Mouse (Mus musculus) 3T3-L1 (cell line): Measurements from ENCODE around the gene Olfr1287.

Experiments
- DNase-seq: peaks from one replicate; pipeline ENCODE4 v3.0.0-alpha.2; 2015; ENCODE audit warnings: low read depth, low spot score

Olfr1287 gene

DNA sequence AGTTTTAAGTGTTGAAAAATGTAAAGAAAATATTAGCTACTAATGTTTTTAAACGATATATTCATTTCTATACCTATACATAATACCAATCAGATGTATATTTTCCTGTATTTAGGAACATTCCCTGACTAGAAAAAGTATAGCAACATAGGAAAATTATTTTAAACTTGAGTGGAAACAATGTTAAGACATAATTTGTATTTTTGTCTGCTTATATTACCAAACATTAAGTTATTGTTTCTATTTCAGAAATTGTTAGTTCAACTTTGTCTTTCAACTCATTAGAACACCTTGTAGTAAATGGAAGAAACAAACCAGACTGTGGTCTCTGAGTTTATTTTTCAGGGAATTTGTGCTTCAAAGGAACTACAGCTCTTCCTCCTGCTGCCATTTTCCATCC lies at the start of gene Olfr1287:
TSS of gene Olfr1287 (plus strand) at position 301 of the 400 bp plus-strand sequence.
- no peak for DNase-seq

DNA sequence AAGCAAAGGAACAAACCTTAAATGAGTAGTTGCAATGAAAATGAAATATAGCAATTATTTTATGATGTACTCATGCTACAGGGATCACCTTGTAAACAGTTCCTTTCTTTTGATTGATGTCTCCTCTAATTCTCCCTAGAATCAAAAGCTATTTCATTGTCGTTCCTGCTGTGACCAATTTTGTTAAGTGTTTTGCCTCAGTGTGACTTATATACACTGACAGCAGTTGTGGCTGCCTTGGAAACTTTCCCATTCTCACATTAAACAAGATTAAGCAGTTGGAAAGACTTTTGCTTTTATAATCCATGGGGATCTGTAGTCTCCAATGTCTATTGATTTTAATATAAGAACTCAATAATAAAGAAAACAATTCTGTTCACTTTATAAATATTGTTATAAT lies 26.0 kb upstream of the Olfr1287 start, which contains the start of gene Olfr1286:
TSS of gene Olfr1286 (minus strand) at position 185 of the 400 bp plus-strand sequence.
- no peak for DNase-seq

DNA sequence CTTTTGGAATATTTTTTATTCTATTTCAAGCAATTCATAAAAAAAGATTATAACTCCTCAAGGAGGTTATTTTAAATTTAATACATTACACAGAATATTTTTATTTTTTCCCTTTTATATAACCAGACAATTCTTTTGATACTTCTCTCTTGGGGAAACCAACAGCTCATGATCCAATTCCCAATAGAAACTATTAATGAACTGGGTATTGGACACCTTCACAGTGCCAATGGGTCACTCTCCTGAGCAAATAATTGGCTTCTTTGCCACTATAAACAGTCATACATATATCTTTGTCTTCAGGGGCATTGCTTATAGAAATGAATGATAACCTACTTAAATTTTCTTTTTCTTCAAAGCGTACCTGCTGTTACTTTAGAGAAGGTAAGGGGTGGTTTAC lies 24.9 kb downstream of the Olfr1287 start, which contains the start of gene Olfr1288:
TSS of gene Olfr1288 (plus strand) at position 301 of the 400 bp plus-strand sequence.
- DNase-seq: no peak

DNA sequence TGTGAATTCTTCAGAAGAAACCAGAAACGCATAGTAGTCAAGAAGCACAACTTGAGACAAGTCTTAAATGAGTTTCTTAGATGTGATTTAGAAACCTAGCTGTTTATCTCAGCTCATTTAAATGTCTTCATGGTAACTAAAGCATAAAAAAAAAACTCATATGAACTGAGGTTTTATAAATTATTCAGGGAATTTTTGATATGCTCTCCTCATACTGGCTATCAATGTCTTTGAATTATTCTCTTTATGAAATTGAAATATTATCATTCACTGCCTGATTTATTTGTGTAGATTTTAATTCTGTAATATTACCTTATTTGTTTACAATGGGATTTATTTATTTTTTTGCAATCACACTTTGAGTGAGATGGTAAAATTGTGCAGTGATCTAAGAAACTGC lies 31.6 kb downstream of the Olfr1287 start, which contains the start of gene Olfr1289:
TSS of gene Olfr1289 (plus strand) at position 301 of the 400 bp plus-strand sequence.
- no peak for DNase-seq

DNA sequence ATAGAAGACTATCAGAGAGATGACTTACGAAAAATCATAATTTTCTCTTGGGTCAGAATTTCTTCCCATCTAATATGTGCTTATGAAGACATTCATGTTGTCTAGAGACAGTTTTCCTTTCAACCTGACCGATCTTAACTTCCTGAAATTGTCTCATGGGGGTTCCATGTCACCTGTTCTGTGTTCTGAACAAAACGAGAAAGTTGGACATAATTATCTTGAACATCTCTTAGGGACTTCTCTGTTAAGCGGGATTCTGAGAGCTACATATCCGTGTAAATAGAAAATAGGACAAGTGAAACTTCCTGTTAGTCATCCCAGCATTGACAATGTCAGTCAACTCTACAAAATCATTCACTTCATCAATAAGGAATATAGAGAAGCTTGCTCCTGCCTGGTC lies 44.8 kb downstream of the Olfr1287 start, which contains the start of gene Olfr1290:
TSS of gene Olfr1290 (minus strand) at position 101 of the 400 bp plus-strand sequence.
- no peak for DNase-seq

DNA sequence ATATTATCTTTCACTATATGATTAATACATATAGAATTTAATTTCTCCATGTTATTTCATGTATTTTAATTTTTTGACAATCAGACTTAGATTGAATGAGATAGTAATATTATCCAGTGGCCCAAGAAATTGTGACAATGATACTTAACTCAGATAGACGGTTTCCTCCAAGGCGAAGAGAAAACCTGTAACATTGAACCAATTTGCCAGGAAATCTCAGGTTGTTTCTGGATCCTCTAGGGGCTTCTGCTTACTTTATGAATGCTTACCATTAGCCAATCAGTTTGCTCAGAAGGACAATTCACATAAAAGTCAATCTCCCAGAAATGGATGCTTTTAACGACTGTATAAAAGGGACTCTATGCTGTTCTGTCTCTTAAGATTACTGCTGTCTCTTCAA lies 47.9 kb downstream of the Olfr1287 start, which contains the start of gene Olfr1291-ps1:
TSS of gene Olfr1291-ps1 (plus strand) at position 301 of the 400 bp plus-strand sequence.
- no peak for DNase-seq
